Mouse (Mus musculus): ENCODE data around the gene Lactb.

DNA sequence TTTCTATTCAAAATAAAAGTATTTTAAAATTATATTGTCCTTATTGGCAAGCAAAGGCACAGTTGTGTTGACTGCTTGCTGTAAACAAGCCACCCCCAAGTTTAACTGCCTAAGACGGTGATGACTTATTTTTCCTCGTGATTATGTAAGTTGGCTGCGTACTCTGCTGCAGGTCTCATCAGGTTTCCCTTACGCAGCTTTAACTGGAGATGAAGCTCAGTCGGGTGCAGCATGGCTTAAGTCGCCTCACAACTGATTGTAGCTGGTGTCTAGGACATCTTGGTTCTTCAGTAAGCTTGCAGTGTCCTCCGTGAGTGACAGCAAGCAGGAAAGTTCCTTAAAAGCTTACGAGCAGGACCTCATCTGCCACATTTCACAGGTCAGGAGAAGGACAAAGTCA is 23.0 kb downstream of the Lactb start:
- no peak for TF ChIP-seq CTCF (IDR thresholded peaks at IDR 0.05; ENCODE audit: insufficient read depth, low read length)
- no peak for TF ChIP-seq POLR2A (IDR thresholded peaks at IDR 0.05; ENCODE audit: borderline replicate concordance, extremely low read depth, low read depth, low read length)

Measured in lung, adult 2 months (tissue).